Mouse (Mus musculus): ENCODE measurements at regions not wholly inside any gene's neighbourhood (a gene's known extent, or its start where the extent isn't known, plus 50 kb on each side); places are given as distances from the start of the nearest gene placed in this dataset.

- TF ChIP-seq EP300 (IDR thresholded peaks at IDR 0.05) (no peak), CTCF (IDR thresholded peaks at IDR 0.05) (no peak)
Measured at GRCm38 (mm10) chr2:70888840-70889469, 63.4 kb upstream of the Tlk1 start.

Measured in lung, postnatal 0 days (tissue).